Mouse (Mus musculus): Measurements from ENCODE around the gene Erf.
A peak's percentile ranks its signal among the peaks of the same experiment; 100 is the strongest.

Erf gene

DNA sequence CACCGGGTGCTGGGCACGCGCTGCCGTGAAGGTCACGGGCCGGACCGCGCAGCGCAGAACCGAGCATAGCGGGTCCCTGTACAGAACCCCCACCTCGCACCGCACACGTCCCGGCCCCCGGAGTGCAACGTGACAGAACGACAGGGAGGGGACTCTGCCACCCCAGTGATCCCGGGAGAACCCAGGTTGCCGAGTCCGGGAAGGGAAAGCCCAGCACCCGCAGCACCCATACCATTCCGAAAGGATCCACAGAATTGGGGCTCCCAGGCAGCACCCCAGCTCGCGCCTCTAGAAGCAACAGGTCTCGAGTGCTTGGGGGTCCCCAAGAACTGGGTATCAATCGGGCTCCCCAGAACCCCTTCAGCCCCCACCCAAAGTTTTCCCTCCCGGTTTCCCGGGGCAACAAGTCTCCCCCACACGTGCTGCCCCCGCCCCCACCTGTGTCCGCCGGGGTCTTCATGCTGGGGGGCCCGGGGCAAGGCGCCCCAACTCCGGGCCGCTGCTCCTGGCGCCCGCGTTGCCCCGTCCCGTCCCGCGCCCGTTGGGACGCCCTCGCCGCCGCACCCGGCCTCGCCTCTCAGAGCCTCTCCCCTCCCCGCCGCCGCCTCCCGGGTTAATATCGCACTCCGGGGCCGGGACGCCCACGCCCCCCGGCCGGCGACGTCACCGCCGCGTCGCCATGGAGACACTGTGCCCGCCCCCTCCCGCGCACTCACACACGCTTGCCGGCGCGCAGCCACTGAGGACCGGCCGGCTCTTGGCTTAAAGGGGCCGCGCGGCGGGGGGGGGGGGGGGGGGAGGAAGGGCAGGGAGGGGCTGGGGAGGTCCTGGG, at the start of gene Erf:
Erf (minus strand) TSS at position 621 of the 832 bp plus-strand sequence.
- DNase-seq = peak; percentile 94 to 95

DNA sequence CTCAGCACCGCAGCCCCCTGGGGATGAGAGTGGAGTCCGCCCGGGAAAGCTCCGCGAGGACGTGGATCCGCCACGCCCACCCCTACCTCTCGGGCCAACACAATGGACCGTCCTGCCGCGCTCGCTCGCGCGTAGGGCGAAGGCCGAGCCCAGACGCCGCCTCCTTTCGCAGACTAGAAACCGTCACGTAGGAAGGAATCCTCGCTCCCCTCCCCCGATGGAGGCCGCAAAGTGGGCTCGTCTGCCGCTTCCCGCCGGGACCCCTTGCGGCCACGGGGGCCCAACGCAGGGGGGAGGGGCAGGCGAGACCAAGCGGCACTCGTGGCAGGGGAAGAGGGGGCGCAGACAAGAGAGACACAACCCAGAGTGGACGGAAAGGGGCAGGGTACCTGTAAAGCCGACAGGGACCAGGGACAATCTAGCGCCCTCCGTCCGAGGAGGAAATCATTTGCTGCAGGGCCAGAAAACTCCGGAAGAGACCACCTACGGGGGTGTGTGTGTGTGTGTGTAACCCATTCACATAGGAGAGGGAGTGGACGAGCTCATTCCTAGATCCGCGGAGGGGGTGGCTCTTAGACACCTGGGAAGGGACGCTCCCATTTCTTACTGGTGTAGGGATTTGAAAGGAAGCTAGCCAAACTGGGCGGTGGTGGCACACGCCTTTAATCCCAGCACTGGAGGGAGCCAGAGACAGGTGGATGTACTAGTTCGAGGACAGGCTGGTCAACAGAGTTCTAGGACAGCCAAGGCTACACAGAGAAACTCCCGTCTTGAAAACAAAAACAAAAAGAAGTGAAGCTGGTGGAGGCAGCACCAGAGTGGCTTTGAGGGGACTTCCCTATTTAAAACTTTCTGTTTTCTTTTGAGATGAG, 47.1 kb upstream of the Erf start, which contains the start of gene Pafah1b3:
Pafah1b3 (minus strand) TSS at position 533 of the 872 bp plus-strand sequence.
- DNase-seq = peak; percentile 85 to 86

DNA sequence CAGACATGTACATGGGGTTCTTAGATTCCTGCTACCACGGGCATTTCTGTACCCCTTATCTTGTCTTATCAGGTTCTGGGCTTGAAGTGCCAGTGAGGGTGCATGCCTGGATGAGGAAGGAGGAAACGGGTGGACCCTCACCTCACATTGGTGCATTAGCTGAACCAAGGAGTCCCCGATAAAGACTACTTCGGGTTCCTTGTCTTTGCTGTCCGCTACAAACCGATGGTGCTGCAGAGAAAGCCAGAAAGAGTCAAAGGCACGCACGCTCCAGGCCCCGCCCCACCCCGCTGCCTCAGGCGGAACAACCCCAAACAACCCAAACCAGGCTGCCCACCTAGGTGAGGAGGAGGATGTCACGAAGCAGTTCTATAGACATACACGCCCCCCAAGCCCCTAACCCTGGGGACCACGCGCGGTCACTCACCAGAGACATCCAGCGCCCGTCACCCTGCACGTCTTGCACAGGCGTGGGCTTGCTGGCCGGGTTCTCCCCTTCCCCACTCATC, 46.4 kb upstream of the Erf start:
- DNase-seq = peak; percentile 58 to 73

DNA sequence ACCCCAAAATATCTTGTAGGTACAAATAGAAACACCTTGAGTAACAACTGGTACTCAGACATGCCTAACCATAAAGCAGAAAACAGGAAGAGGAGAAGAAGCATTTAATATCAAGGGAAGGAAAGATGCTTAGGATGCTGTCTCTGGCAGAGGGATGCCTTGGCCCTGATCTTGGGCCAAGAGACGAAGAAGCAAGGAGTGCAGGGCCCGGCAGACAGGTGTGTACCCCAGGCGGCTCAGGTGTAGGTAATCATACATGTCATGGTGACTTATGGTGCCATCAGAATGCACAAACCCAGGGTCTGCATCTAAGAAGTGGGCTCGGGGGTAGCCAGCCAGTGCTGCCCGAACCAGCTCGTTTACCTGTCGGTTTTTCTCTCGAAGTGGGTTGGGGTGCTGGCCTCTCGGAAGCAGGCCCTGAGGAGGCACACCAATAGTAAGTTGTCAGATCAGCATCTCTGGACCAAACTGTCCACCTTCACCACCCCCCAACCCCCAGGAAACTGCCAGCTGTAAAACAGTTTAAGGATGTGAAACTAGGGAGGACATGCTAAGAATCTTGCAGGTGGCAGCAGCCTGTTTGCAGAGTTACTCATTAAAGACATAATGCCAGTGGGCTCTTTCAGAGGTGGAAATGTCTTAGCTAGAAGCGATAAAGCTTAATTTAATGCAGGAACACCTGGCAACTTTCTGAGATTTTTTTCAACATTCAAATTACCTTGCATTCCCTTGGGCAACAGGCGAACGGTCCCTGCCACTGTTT, 44.6 kb upstream of the Erf start:
- DNase-seq = peak in 1 of 2 experiments; percentile 1

DNA sequence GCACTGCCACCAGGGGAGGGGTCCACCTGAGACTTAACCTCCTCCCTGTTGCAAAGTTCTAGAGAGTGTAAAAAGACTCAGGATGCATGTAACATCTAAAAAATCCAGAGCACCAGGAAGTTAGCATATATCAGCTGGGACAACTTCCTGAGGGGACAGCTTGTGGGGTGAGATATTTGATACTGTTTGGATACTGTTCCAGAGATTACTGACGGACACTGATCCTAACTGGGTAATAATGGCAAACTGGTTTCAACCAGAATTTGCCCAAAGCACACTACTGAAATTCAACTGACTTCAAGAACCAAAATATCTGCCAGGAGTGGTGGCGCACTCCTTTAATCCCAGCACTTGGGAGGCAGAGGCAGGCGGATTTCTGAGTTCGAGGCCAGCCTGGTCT, 43.9 kb upstream of the Erf start:
- no peak for DNase-seq

DNA sequence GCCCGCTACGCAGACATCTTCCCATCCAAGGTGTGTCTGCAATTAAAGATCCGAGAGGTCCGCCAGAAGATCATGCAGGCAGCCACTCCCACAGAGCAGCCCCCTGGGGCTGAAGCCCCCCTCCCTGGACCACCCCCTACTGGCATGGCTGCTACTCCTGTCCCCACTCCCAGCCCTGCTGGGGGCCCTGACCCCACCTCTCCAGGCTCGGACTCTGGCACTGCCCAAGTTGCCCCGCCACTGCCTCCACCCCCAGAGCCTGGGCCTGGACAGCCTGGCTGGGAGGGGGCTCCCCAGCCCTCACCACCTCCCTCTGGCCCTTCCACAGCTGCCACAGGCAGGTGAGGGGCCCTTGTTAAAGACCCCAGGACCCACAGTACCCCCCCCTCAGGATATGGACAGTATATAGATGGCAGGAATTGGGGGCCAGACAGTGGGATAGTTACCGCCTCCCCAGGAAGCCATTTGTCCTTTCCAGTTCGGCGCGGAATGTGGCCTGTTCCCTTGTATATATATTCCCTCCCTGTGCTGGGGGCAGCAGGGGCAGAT, 42.7 kb upstream of the Erf start:
- DNase-seq = peak; percentile 1 to 34

DNA sequence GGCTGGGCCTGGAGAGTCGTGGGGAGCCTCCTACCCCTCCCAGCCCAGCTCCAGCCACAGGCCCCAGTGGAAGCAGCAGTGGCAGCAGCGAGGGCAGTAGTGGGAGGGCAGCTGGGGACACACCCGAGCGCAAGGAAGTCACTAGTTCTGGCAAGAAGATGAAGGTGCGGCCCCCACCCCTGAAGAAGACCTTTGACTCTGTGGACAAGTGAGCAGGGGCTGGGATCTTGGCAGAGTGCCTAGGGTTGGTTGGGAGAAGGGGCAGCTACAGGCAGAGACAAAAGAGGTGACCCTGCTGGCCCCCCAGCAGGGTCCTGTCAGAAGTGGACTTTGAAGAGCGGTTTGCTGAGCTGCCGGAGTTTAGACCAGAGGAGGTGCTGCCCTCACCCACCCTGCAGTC, 41.5 kb upstream of the Erf start:
- DNase-seq = peak in 1 of 2 experiments; percentile 1

DNA sequence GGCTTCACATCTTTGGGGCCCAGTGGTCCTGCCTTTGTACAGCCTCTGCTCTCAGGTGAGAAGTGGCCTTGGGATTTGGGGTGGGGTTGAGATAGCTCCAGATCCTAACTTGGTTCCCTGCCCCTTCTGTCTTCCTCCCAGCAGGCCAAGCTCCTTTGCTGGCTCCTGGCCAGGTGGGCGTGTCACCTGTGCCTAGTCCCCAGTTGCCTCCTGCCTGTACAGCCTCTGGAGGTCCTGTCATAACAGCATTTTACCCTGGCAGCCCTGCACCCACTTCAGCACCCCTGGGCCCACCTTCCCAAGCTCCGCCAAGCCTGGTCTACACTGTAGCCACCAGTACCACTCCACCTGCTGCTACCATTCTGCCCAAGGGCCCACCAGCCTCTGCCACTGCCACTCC, 40.4 kb upstream of the Erf start:
- peak in 1 of 2 experiments; percentile 3 for DNase-seq

DNA sequence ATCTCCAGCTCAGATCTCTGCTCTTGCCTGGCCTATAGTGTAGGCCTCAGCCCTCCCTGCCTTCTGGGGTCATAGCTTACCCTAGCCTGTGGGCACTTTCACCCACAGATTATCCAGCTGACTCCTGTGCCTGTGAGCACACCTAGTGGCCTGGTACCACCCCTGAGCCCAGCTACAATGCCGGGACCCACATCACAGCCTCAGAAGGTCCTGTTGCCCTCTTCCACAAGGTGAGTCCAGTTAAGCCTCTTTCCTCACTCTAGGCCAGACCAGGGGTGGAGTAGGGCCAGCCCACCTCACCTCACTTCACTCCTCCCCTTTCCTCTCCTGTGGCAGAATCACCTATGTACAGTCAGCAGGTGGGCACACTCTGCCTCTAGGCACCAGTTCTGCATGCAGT, 39.9 kb upstream of the Erf start:
- peak in 1 of 2 experiments; percentile 1 for DNase-seq

DNA sequence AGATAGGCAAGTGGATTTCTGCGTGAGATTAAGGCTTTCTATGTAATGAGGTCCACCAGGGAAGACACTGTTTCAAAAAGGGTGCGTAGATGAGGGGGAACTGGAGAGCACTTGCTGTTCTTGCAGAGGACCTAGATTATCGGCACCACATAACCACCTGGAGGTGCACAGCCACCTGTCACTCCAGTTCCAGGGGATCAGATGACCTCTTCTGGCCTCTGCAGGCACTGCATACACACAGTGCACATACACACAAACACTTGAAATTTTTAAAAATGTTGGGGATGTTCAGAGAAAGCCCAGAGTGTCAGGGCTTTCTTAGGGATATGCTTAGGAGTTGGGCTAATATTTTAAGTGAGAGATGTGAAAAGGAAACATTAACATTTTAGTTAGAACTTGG, 39.4 kb upstream of the Erf start:
- DNase-seq = peak in 1 of 2 experiments; percentile 1

DNA sequence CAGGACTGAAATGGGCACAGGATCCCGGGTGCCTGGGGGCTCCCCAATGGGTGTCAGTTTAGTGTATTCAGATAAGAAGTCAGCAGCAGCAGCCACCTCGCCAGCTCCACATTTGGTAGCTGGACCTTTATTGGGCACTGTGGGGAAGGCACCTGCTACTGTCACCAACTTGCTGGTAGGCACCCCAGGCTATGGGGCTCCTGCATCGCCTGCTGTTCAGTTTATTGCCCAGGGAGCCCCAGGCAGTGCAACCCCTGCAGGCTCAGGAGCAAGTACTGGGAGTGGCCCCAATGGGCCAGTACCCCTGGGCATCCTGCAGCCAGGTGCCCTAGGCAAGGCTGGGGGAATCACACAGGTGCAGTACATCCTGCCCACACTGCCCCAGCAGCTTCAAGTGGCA, 38.2 kb upstream of the Erf start:
- no peak for DNase-seq

DNA sequence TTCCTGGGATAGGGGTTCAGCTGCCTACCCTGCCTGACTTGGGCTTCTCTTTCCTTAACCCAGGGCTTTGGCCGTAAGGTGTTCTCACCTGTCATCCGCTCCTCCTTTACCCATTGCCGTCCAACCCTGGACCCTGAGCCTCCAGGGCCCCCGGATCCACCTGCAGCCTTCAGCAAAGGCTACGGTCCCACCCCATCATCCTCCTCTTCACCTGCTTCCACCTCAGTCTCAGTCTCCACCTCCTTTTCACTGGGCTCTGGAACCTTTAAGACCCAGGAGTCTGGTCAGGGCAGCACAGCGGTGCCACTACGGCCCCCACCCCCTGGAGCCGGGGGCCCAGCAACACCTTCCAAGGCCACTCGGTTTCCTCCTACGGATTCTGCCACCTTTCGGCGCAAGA, 37.5 kb upstream of the Erf start:
- DNase-seq = no peak

DNA sequence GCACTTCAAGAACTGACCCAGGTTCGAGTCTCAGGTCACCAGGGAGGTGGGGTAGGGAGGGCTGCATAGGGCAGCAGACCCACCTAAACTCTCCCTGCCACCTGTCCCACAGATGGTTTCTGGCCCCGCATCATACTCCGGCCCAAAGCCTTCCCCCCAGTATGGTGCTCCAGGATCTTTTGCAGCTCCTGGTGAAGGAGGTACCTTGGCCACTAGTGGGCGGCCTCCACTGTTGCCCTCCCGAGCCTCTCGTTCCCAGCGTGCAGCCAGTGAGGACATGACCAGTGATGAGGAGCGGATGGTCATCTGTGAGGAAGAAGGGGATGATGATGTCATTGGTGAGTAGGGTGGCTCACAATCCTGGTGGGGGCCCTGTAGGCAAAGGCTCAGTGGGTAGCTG, 36.4 kb upstream of the Erf start:
- DNase-seq = peak in 1 of 2 experiments; percentile 12

DNA sequence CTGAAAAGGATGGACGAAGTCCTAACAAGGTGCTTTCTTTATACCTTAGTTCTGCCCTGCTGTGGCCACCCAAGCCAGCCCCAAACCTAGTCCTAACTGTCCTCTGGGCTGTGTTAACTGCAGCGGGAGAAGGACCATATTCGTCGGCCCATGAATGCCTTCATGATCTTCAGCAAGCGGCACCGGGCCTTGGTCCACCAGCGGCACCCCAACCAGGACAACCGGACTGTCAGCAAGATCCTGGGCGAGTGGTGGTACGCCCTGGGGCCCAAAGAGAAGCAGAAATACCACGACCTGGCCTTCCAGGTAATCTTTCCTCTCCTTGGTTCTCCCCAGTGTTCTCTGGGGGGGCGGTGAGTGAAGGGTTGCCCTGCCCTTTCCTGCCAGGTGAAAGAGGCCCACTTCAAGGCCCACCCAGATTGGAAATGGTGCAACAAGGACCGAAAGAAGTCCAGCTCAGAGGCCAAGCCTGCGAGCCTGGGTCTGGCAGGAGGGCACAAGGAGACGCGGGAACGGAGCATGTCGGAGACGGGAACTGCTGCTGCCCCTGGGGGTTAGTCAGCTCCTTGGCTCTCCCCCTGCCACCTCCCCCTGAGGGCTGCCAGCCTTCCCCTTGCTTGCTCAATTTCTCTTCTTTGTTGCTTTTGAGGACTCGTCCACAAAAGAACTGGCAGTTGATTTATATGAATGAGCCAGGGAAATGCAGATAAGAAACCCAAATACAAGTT, 35.1 kb upstream of the Erf start:
- DNase-seq = peak in 1 of 2 experiments; percentile 16

DNA sequence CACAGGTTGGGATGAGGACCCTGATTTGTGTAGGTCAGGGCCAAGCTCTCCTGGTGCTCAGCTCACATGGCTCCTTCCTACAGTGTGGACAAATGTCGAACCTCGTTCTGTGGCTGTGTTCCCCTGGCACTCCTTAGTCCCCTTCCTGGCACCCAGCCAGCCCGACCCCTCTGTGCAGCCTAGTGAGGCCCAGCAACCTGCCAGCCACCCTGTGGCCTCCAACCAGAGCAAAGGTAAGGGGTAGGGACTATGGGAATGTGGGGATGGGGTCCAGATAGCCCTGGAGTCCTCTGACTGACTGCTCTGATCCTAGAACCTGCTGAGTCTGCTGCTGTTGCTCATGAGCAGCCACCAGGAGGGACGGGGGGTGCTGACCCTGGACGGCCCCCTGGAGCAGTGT, 34.2 kb upstream of the Erf start:
- DNase-seq = peak in 1 of 2 experiments; percentile 22

DNA sequence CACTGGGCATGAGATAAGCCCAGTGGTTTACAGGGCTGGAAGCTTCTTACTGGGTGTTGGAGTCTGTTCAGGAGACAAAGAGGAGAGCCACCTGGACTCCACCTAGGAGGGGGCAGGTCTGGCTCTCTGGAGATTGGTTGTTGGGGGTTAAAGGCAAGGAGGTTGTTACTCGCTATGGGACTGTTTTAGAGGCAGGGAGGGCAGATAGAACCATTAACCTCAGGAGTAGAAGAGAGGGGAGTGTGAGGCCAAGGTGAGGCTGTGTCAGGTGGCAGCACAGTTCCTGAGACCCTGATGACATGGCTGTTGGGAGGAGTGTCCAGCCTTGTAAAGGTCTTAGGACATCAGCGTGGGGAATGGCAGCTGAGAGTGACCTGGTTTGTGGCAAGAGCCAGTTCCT, 33.6 kb upstream of the Erf start:
- DNase-seq = no peak

DNA sequence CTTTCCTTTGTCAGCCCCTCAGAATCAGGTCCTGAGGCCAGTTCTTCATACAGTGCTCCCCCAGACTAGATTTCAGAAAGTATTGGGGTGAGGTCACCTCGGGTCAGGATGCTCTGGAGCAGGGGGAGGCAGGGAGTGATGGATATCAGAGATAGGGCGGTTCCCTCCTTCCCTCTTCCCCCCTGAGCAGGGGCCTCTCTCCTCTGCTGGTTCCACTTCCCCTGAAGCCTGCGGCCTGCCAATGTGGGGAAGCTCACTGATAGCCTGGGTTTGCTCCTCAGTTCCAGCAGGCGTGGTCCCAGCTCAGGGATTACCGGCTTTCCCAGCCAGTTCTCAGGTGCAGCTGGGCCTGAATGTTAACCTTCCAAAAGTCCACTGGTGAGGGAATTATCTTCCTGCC, 33.1 kb upstream of the Erf start:
- peak in 1 of 2 experiments; percentile 30 for DNase-seq

DNA sequence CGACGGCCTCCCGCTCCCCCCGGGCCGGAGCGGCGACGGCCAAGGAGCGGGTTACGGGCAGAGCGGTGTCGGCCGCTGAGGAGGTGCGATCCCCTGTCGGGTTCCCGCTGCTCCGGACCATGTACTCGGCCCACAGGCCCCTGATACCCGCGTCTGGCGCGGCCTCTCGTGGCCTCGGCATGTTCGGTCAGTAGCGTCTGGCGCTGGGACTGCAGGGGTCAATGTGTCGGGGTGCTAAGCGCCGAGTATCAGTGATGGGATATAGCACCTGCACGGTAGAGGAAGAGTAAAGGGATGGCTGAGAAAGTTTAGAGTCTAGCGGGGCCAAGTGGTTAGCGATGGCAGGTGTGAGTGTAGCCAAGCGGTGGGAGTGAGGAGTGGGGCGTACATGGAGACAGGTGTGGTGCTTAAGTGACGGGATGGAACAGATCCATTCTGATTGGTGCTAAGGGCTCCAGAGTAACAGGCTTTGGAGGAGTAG, 32.2 kb upstream of the Erf start:
- DNase-seq = peak; percentile 49 to 70

DNA sequence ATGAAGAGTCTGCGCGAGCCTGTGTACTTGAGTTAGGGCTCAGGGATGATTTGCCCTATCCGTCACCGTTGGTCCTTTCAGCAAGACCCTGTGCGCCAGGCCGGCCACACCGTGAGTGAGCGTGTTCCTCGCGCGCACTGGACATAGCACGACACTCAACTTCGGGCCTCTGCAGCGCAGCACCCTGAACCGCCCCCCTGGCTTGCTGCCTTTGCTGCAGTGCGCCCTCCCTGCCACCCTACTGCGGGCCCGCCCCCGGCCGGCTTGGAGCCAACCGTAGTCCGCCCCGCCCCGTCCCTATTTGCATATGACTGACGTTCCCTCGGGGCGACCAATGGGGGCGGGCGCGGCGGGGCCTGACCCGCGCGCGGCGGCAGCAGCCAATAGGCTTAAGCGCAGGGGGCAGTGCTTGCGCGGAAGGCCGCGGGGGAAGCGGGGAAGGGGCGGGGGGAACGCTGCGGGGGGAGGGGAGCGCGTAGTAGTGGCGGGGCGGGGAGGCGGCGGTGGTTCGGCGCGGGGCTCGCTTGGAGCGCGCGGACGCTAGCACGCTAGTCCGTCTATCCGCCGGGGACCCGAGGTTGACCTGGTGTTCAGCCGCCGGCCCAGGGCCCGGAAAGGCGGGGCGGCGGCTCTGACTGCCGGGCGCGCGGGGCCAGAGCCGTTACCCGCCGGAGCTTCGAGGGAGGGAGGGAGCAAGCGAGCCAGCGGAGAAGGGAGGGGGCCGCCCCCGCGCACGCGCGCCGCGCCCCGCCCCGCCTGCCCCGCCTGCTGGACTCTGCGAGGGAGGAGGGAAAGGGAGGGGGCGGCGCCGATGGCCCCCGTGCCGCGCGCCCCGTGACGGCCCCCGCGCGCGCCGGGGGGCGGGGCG, 31.4 kb upstream of the Erf start:
- peak; percentile 98 to 99 for DNase-seq

DNA sequence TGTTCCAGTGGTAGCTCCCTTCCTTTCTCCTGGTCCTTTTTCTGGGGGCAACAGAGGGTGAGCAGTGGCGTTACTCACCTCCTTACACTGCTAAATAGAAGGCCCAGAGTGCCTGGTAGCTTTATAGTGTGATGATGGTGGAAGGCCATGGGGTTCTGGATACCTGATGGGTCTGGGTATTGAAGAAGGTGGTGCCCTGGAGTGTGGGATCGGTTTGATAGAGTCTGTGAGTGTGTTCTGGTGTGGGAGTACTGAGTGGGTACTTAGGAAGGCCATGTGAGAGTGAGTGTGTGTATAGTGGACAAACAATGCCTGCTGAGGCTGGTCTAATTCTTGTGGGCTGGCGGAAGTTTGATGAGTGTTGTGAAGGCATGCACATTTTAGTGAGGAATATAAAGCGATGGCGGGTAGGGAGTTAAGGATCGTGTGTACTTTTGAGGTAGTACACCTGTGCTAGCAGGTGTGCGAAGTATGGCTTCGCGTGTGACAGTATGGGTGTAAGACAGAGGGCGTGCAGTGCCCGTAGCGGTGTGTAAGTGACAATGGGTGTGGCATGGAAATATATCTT, 30.7 kb upstream of the Erf start:
- DNase-seq = no peak
